In genomic region chr4:117305461-117305860, GRCm38 (mm10) we compare ENCODE assay signal across 29 mouse cellular contexts. TPM values are rescaled to one million over a fixed set of nuclear protein-coding genes. Genes with fewer than 3 reads are reported as not detected.
A peak's percentile ranks its signal among the peaks of the same experiment; 100 is the strongest.
DNase-seq lines count a peak whose midpoint lies in the region; ATAC-seq and TF ChIP-seq lines count a peak whose summit lies in the region.
"Had no signal": no experiment of that assay in that cellular context is flagged by ENCODE, and none has a peak within 500 bp of the region (broad histone marks: within the 10 kb centered on the region; RNA-seq: fewer than 3 reads in every experiment).

No protein-coding gene starts in this region.

- H3K36me3 ChIP-seq in lung, embryonic 14.5 days (ENCODE audit: insufficient read depth) = no peaks in the 10 kb centered on the region
- H3K36me3 ChIP-seq: forebrain, embryonic 10.5 days; G1E; heart, embryonic 10.5 days; heart, embryonic 13.5 days had no signal

- no peak overlapping the region for H3K4me2 ChIP-seq in lung, embryonic 14.5 days
- H3K4me2 ChIP-seq: hindbrain, embryonic 14.5 days had no signal

- peaks cover 58% of the 10 kb centered on the region for H3K27me3 ChIP-seq in lung, embryonic 14.5 days (ENCODE audit: insufficient read depth, low read length)
- H3K27me3 ChIP-seq: Patski had no signal

- H3K9ac ChIP-seq in lung, embryonic 14.5 days = no peak overlapping the region
- H3K9ac ChIP-seq: forebrain, embryonic 13.5 days; hindbrain, embryonic 14.5 days had no signal

- no peak for ATAC-seq in lung, embryonic 14.5 days (ENCODE audit: insufficient read depth)
- ATAC-seq: CD4-positive, CD25-positive, alpha-beta regulatory T cell, adult 4 months; forebrain, embryonic 13.5 days; forebrain, embryonic 16.5 days; hindbrain, postnatal 0 days; inflammation-experienced regulatory T-cells, adult 6 months; Patski had no signal

- H3K27ac ChIP-seq in lung, embryonic 14.5 days (ENCODE audit: low read depth) = no peak overlapping the region
- H3K27ac ChIP-seq: forebrain, embryonic 10.5 days; forebrain, embryonic 13.5 days; heart, adult 2 months; heart, embryonic 10.5 days; heart, embryonic 13.5 days; hindbrain, embryonic 14.5 days; hindbrain, postnatal 0 days had no signal

- peak; percentile 23 for DNase-seq in lung, embryonic 14.5 days
- DNase-seq in lung, adult 18-20 months = no peak
- DNase-seq in ES-CJ7 (ENCODE audit: low read depth, low spot score) (peak; percentile 77), ZHBTc4 (ENCODE audit: low read depth, low spot score) (peak; percentile 82)
- no peak for DNase-seq in layer of hippocampus, adult 9-10 months (ENCODE audit: low spot score)
- DNase-seq in spleen, adult 18-20 months = no peak
- DNase-seq: adrenal gland, adult 2 months; adrenal gland, postnatal 14 days; cerebellum, adult 11 months; cerebellum, adult 2 months; cerebellum, postnatal 14 days; gastrocnemius, postnatal 10 days; gastrocnemius, postnatal 36 days; heart, adult 2 months; heart, postnatal 14 days; heart, postnatal 4 days had no signal

- WGBS in lung, embryonic 14.5 days = 39% methylated on average over 7 of the region's 7 CpGs

- peaks cover 4% of the 10 kb centered on the region; the same call in 1 of the 2 replicates for H3K4me1 ChIP-seq in lung, embryonic 14.5 days (ENCODE audit: insufficient read depth)

- TF ChIP-seq CTCF in lung, embryonic 14.5 days (IDR thresholded peaks at IDR 0.05; ENCODE audit: low read depth) = no peak

- no peak overlapping the region for H3K4me3 ChIP-seq in lung, embryonic 14.5 days (ENCODE audit: low read depth, low read length)
- H3K4me3 ChIP-seq: heart, adult 2 months had no signal

- no peaks in the 10 kb centered on the region for H3K9me3 ChIP-seq in lung, embryonic 14.5 days (ENCODE audit: low read depth, low read length)
- H3K9me3 ChIP-seq: forebrain, embryonic 13.5 days; G1E; heart, embryonic 10.5 days; heart, embryonic 13.5 days had no signal

RNA-seq across cellular contexts. Expression of gene Armh1, which starts 53.5 kb away (rescaled TPM):
- 0.18 and 0.43 TPM in 2 replicates for polyA plus RNA-seq in lung, embryonic 14.5 days (2014; fragmentation: Nextera tagmentation; extraction: Ambion mirVana)
- polyA plus RNA-seq: C2C12; CD4-positive, CD25-positive, alpha-beta regulatory T cell, adult 4 months; G1E; hindbrain, embryonic 11.5 days; inflammation-experienced regulatory T-cells, adult 6 months had no signal

RNA-seq across cellular contexts. Expression of gene Tmem53, which starts 53.7 kb away (rescaled TPM):
- 10.7 and 12.4 TPM in 2 replicates for polyA plus RNA-seq in lung, embryonic 14.5 days (2014; fragmentation: Nextera tagmentation; extraction: Ambion mirVana)

Comparison
In these comparisons a context has a peak if more than half of its experiments do, and no peak if none do; other contexts are left out.
1. DNase-seq: peak in lung, embryonic 14.5 days (single experiment), ES-CJ7 (single experiment) and ZHBTc4 (single experiment); none in lung, adult 18-20 months (0 of 2), layer of hippocampus, adult 9-10 months (single experiment) and spleen, adult 18-20 months (0 of 2).